Mouse (Mus musculus) liver, adult (tissue): Measurements from ENCODE around the gene Vmn1r67.

Source experiments
- GATA4 ChIP-seq: IDR thresholded peaks from 2 replicates; pipeline ENCODE4 v1.6.1; 2014; ENCODE audit warnings: mild to moderate bottlenecking, low read length; ENCODE audit not compliant: insufficient replicate concordance

Vmn1r67 gene

DNA sequence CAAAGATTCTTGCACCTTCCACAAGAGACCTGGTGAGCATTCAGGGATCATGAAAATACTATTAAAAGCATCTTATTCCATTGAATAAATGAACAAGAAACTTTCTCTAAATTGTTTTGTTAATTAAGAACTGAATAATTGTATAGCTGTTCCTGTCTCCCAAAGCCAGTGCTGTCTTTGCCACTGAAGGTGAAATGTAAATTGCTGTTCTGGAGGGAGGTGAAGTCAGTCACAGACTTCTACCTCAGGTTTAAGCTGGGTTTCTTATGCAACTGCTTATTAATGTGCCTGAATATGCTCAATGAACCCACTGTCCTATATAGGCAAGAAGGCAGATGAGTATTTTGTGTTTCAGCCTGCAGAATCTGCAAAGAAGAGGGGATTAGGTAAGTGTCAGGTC, at the start of gene Vmn1r67:
Vmn1r67 (plus strand) TSS at position 301 of the 400 bp plus-strand sequence.
- TF ChIP-seq GATA4, result no peak

DNA sequence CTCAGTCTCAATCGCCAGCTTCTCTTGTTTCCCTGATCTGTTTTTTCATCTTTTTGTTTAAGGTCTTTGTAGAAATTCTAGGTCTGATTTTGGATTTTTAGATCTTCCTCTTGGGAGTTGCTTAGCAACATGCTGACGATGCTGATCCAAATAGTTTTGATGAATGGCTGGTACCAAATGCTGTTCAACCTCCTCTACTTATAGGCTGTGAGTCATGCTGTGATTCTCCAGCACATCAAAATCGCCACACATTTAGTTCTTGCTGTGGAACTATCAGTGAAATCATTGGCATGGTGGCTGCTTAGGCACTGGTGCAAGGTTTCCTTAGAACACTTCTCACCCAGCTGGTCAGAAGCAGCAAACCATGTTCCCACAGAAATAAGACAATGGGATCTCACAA, 15.0 kb downstream of the Vmn1r67 start:
- no peak for TF ChIP-seq GATA4

DNA sequence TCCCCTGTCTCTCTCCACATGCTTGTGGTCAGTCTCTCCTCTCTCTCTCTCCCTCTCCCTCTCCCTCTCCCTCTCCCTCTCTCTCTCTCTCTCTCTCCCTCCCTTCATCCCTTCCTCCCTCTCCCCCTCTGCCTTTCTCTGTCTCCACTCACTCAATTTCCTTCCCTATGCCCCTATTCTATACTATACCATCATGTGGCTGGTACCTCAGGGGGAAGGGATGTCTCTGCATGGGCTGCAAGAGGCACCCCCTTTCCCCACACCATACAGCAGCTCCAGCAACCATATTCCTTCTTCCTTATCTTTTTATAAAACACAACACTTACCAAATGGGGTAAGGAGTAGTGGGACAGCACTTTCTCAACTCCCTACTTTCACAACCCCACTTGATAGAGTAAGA, 36.7 kb downstream of the Vmn1r67 start:
- TF ChIP-seq GATA4, result no peak

DNA sequence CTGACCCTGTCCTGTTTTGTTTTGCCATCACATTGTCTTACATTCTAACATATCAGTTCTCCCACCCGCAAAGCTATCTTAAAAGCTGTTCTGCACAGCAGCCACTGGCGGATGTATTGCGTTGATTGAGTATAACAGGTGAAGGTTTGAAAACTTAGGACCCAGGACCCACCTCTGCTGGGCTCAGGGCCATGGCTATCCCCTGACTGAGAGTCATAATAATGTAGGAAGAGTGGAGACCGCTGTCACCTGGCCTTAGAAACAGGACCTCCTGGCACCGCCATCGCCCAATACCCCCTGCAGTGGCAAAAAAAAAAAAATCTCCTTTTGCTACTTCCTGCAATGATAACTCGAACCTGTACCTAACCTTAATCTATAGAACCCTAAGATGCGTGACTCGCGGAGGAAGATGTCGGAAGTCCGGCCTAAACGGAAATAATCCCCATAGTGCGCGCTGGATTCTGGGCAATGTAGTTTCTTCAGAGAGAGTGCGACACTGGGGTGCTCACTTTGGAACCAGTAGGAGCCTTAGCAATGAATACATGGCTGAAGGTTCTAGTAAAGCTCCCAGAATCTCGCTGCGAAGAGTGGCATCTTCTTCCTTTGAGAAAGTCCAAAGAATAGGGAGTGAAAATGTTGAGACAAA, 37.6 kb downstream of the Vmn1r67 start:
- no peak for TF ChIP-seq GATA4

DNA sequence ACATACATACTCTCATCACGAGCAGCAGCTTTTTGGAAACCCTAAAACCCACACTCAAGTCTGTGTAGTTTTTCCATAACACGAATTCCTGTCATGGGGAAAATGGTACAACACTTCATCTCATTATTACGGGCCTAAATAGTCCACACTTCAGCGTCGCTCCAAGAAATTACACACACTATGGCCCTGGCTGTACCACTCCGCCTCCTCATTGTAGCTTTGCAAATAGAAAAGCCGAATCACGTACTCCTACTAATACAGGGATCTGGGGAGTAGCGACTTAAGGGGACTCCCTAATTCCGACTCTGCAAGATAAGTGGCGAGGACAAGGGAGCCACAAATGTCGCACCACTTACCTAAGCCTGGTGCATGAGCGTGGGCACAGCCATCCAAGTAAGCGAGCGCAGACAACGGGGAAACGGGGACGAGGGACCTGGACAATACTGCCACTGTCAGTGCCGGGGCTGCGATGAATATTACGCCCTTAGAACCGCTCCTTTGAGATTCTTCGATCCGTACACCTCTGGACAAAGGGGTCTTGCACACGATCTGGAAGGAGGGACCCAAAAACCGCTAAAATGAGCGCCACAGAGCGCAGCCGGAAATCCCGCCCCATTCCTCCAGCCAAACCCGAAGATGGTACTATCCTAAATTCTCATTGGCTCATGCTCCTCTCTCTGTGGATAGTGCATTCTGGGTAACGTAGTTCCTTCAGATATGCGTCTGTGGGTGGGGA, 51.8 kb downstream of the Vmn1r67 start, which contains the start of gene Zik1:
Zik1 (minus strand) TSS at position 609 of the 736 bp plus-strand sequence.
- TF ChIP-seq GATA4, result no peak

DNA sequence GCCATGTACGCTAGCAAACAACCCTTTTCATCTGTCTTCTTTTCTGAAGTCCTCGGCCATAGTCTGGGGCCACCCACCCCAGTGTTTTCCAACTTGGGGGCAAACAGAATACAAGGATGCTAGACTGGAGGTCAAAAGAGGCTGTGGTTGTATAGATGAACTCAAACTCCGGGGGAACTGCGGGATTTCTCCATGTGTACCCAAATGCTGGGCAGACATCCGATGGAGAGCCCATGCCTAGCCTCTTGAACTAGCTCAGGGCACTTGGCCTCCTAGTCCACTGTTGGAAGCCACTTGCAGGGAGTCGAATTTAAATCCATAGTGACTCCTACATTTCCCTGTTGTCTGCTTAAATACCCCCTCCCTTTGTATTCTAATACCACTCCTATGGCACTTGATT, 52.4 kb downstream of the Vmn1r67 start:
- TF ChIP-seq GATA4, result no peak
